Mouse (Mus musculus) E14TG2a.4 (cell line): Measurements from ENCODE around the gene Tpcn2.

Experiments used
- CTCF ChIP-seq: conservative IDR thresholded peaks from 2 replicates; pipeline ENCODE4 v1.5.1; 2014; ENCODE audit warnings: low read length
- NANOG ChIP-seq: IDR thresholded peaks from 2 replicates; pipeline ENCODE4 v1.6.1; 2014; ENCODE audit warnings: borderline replicate concordance, low read length, mixed read lengths
- POU5F1 ChIP-seq: IDR thresholded peaks from 2 replicates; pipeline ENCODE4 v1.6.1; 2014; ENCODE audit warnings: low read length, borderline replicate concordance

DNA sequence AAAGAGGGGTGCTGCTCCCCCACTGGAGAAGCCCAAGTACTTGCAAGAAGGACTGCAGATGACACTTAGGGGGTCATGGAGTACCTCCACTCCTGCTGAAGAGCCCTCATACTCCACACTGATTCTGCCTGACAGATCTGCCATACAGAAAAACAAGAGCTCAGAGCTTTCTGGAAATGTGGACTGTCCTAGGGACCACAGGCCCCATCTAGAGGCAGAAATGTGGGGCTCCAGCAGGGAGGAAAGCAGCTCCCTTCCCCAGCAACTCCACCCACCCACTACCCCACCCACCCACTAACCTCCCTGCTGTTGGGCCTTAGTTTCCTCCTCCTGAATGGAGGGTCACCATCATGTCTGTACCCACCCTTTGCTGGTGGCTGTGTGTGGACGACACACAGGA is 67.2 kb downstream of the Tpcn2 start:
- TF ChIP-seq CTCF (0 out of 2 replicates have a peak, but pooled peaks have one; percentile 6), NANOG (no peak), POU5F1 (no peak)
